Mouse (Mus musculus) erythroblast, embryonic 14.5 days (primary cell): ENCODE results near the gene Tmem274.

ENCODE experiments used
- GATA1 ChIP-seq: IDR thresholded peaks from 2 replicates; pipeline ENCODE4 v1.6.1; 2012; ENCODE audit warnings: low read length, inconsistent platforms, mixed read lengths
- TAL1 ChIP-seq: IDR thresholded peaks from 3 replicates; pipeline ENCODE4 v1.6.1; 2012; ENCODE audit warnings: low read length, inconsistent platforms, mixed read lengths

DNA sequence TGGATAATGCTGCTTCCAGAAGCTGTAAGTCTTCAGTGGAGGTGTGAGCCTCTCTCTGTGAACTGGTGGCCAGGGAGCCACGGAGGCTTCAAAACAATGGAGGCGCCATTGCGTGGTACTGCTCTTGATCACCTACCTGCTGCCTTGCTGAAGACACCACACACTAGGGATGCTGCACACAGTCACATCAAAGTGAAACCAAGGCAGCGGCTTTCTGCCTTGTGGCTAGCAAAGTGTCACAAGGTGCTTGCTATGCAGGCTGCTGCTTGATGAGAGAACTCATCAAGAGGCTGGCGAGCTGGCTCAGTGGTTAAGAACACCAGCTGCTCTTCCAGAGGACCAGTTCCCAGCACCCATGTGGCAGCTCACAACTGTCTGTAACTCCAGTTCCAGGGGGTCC, 38.5 kb downstream of the Tmem274 start:
- TF ChIP-seq GATA1 (no peak), TAL1 (no peak)
